Mouse (Mus musculus): ENCODE data around the gene Eif4g3. TPM values are rescaled to one million over a fixed set of nuclear protein-coding genes. Genes with fewer than 3 reads are reported as not detected.

Gene Eif4g3
- total and polyA plus RNA-seq, 2 experiments from 2014 or later = 36.5 to 55.9 TPM

- H3K27ac ChIP-seq = no peak overlapping the region
- 27% methylated on average over 6 of the region's 6 CpGs for WGBS
Measured at GRCm38 (mm10) chr4:138018011-138018410, 25.2 kb downstream of the Eif4g3 start.

GRCm38 (mm10) chr4:138020231-138020630, 27.4 kb downstream of the Eif4g3 start:
- WGBS = 56% methylated on average over 6 of the region's 6 CpGs
- Histone ChIP-seq H3K27ac (no peak overlapping the region), H3K4me3 (ENCODE audit: low read length) (no peak overlapping the region), H3K4me2 (ENCODE audit: low read depth, low read length) (no peak overlapping the region), H3K36me3 (ENCODE audit: insufficient read depth, low read length) (0 out of 2 replicates have a peak, but pooled peaks cover under 1% of the 10 kb centered on the region), H3K9ac (replicated peaks; ENCODE audit: low read length) (no peak overlapping the region), H3K27me3 (ENCODE audit: insufficient read depth, low read length) (no peaks in the 10 kb centered on the region), H3K4me1 (ENCODE audit: insufficient read depth, low read length) (peaks cover 13% of the 10 kb centered on the region; the same call in 1 of the 2 replicates), H3K9me3 (ENCODE audit: low read length) (no peaks in the 10 kb centered on the region)
- TF ChIP-seq CTCF (IDR thresholded peaks at IDR 0.05; ENCODE audit: low read depth) = no peak
- ATAC-seq = no peak
- DNase-seq (ENCODE audit: low spot score) = no peak

More at GRCm38 (mm10) chr4:138018011-138018410, 25.2 kb downstream of the Eif4g3 start:
- DNase-seq (ENCODE audit: low spot score) = peak; percentile 44
- Histone ChIP-seq H3K27me3 (ENCODE audit: insufficient read depth, low read length) (no peaks in the 10 kb centered on the region), H3K9ac (replicated peaks; ENCODE audit: low read length) (no peak overlapping the region), H3K36me3 (ENCODE audit: insufficient read depth, low read length) (peaks cover 13% of the 10 kb centered on the region; the same call in 1 of the 2 replicates), H3K4me1 (ENCODE audit: insufficient read depth, low read length) (peaks cover 13% of the 10 kb centered on the region; the same call in 1 of the 2 replicates), H3K9me3 (ENCODE audit: low read length) (no peaks in the 10 kb centered on the region), H3K4me3 (ENCODE audit: low read length) (no peak overlapping the region), H3K4me2 (ENCODE audit: low read depth, low read length) (no peak overlapping the region)
- TF ChIP-seq CTCF (IDR thresholded peaks at IDR 0.05; ENCODE audit: low read depth) = no peak
- ATAC-seq = peak; percentile 54; the same call in 1 of the 2 replicates

- Histone ChIP-seq H3K4me2 (ENCODE audit: low read depth, low read length) (no peak overlapping the region), H3K27ac (0 out of 2 replicates have a peak overlapping the region, but pooled peaks have one; percentile 1), H3K4me3 (ENCODE audit: low read length) (no peak overlapping the region), H3K9me3 (ENCODE audit: low read length) (no peaks in the 10 kb centered on the region), H3K4me1 (ENCODE audit: insufficient read depth, low read length) (peaks cover 13% of the 10 kb centered on the region; the same call in 1 of the 2 replicates), H3K27me3 (ENCODE audit: insufficient read depth, low read length) (no peaks in the 10 kb centered on the region), H3K9ac (replicated peaks; ENCODE audit: low read length) (no peak overlapping the region), H3K36me3 (ENCODE audit: insufficient read depth, low read length) (no peaks in the 10 kb centered on the region; the same call in 1 of the 2 replicates)
- DNase-seq (ENCODE audit: low spot score) = no peak
- TF ChIP-seq CTCF (IDR thresholded peaks at IDR 0.05; ENCODE audit: low read depth) = no peak
- ATAC-seq = 0 out of 2 replicates have a peak, but pooled peaks have one; percentile 27
- 68% methylated on average over 6 of the region's 6 CpGs for WGBS
Measured at GRCm38 (mm10) chr4:138021651-138022050, 28.8 kb downstream of the Eif4g3 start.

GRCm38 (mm10) chr4:138022761-138023160, 29.9 kb downstream of the Eif4g3 start:
- H3K4me3 ChIP-seq (ENCODE audit: low read length) = no peak overlapping the region
- WGBS = 84% methylated on average over 2 of the region's 2 CpGs
- H3K9me3 ChIP-seq (ENCODE audit: low read length) = no peaks in the 10 kb centered on the region
- no peak overlapping the region for H3K27ac ChIP-seq
- H3K27me3 ChIP-seq (ENCODE audit: insufficient read depth, low read length) = no peaks in the 10 kb centered on the region
- no peaks in the 10 kb centered on the region; the same call in 1 of the 2 replicates for H3K36me3 ChIP-seq (ENCODE audit: insufficient read depth, low read length)
- ATAC-seq = no peak
- no peak overlapping the region for H3K9ac ChIP-seq (replicated peaks; ENCODE audit: low read length)
- no peak for DNase-seq (ENCODE audit: low spot score)
- H3K4me1 ChIP-seq (ENCODE audit: insufficient read depth, low read length) = peaks cover 3% of the 10 kb centered on the region; the same call in 1 of the 2 replicates
- no peak overlapping the region for H3K4me2 ChIP-seq (ENCODE audit: low read depth, low read length)
- no peak for TF ChIP-seq CTCF (IDR thresholded peaks at IDR 0.05; ENCODE audit: low read depth)

GRCm38 (mm10) chr4:138023403-138024100, 30.7 kb downstream of the Eif4g3 start:
- H3K9me3 ChIP-seq (ENCODE audit: low read length) = no peaks in the 10 kb centered on the region
- no peaks in the 10 kb centered on the region for H3K27me3 ChIP-seq (ENCODE audit: insufficient read depth, low read length)
- ATAC-seq = no peak
- H3K4me3 ChIP-seq (ENCODE audit: low read length) = no peak overlapping the region
- no peak overlapping the region for H3K9ac ChIP-seq (replicated peaks; ENCODE audit: low read length)
- no peaks in the 10 kb centered on the region for H3K4me1 ChIP-seq (ENCODE audit: insufficient read depth, low read length)
- DNase-seq (ENCODE audit: low spot score) = no peak
- TF ChIP-seq CTCF (IDR thresholded peaks at IDR 0.05; ENCODE audit: low read depth) = no peak
- no peaks in the 10 kb centered on the region; the same call in 1 of the 2 replicates for H3K36me3 ChIP-seq (ENCODE audit: insufficient read depth, low read length)
- no peak overlapping the region for H3K4me2 ChIP-seq (ENCODE audit: low read depth, low read length)
- 90% methylated on average over 9 of the region's 9 CpGs for WGBS
- no peak overlapping the region for H3K27ac ChIP-seq

- H3K4me3 ChIP-seq (ENCODE audit: low read length) = no peak overlapping the region
- no peak overlapping the region for H3K27ac ChIP-seq
- ATAC-seq (no peak), DNase-seq (ENCODE audit: low spot score) (no peak)
- H3K4me1 ChIP-seq (ENCODE audit: insufficient read depth, low read length) = no peaks in the 10 kb centered on the region
- no peaks in the 10 kb centered on the region for H3K27me3 ChIP-seq (ENCODE audit: insufficient read depth, low read length)
- no peak overlapping the region for H3K4me2 ChIP-seq (ENCODE audit: low read depth, low read length)
- no peak overlapping the region for H3K9ac ChIP-seq (replicated peaks; ENCODE audit: low read length)
- WGBS = 76% methylated on average over 6 of the region's 6 CpGs
- no peaks in the 10 kb centered on the region for H3K9me3 ChIP-seq (ENCODE audit: low read length)
- H3K36me3 ChIP-seq (ENCODE audit: insufficient read depth, low read length) = no peaks in the 10 kb centered on the region; the same call in 1 of the 2 replicates
- TF ChIP-seq CTCF (IDR thresholded peaks at IDR 0.05; ENCODE audit: low read depth) = no peak
Measured at GRCm38 (mm10) chr4:138029168-138029567, 36.3 kb downstream of the Eif4g3 start.

GRCm38 (mm10) chr4:138031828-138032227, 39.0 kb downstream of the Eif4g3 start:
- no peaks in the 10 kb centered on the region; the same call in 1 of the 2 replicates for H3K36me3 ChIP-seq (ENCODE audit: insufficient read depth, low read length)
- peaks cover 6% of the 10 kb centered on the region; the same call in 1 of the 2 replicates for H3K4me1 ChIP-seq (ENCODE audit: insufficient read depth, low read length)
- WGBS = 83% methylated on average over 10 of the region's 10 CpGs
- no peak for TF ChIP-seq CTCF (IDR thresholded peaks at IDR 0.05; ENCODE audit: low read depth)
- ATAC-seq = no peak
- no peak for DNase-seq (ENCODE audit: low spot score)
- no peak overlapping the region for H3K4me2 ChIP-seq (ENCODE audit: low read depth, low read length)
- H3K4me3 ChIP-seq (ENCODE audit: low read length) = no peak overlapping the region
- H3K9me3 ChIP-seq (ENCODE audit: low read length) = no peaks in the 10 kb centered on the region
- no peak overlapping the region for H3K9ac ChIP-seq (replicated peaks; ENCODE audit: low read length)
- H3K27me3 ChIP-seq (ENCODE audit: insufficient read depth, low read length) = no peaks in the 10 kb centered on the region
- H3K27ac ChIP-seq = no peak overlapping the region

All from hindbrain, postnatal 0 days (tissue).